ENCODE assay signal across 29 mouse cellular contexts in genomic region chr4:74305315-74306105, GRCm38 (mm10).
A peak's percentile ranks its signal among the peaks of the same experiment; 100 is the strongest.
DNase-seq lines count a peak whose midpoint lies in the region; ATAC-seq and TF ChIP-seq lines count a peak whose summit lies in the region.
"Had no signal": no experiment of that assay in that cellular context is flagged by ENCODE, and none has a peak within 500 bp of the region (broad histone marks: within the 10 kb centered on the region; RNA-seq: fewer than 3 reads in every experiment).

No protein-coding gene starts in this region.

- H3K9me3 ChIP-seq in lung, postnatal 0 days (ENCODE audit: low read length) = no peaks in the 10 kb centered on the region
- H3K9me3 ChIP-seq in hindbrain, embryonic 12.5 days (replicated peaks) = no peaks in the 10 kb centered on the region
- H3K9me3 ChIP-seq: embryonic facial prominence, embryonic 10.5 days; embryonic facial prominence, embryonic 13.5 days; forebrain, embryonic 12.5 days; forebrain, embryonic 15.5 days; heart, embryonic 10.5 days; hindbrain, embryonic 10.5 days had no signal

- TF ChIP-seq POLR2A in bone marrow macrophage, adult 2 months (IDR thresholded peaks at IDR 0.05; ENCODE audit: borderline replicate concordance, low read depth, low read length) = no peak

- no peak for TF ChIP-seq CTCF in lung, postnatal 0 days (IDR thresholded peaks at IDR 0.05)
- no peak for TF ChIP-seq CTCF in bone marrow macrophage, adult 2 months (IDR thresholded peaks at IDR 0.05; ENCODE audit: low read depth, low read length)

- no peaks in the 10 kb centered on the region for H3K36me3 ChIP-seq in lung, postnatal 0 days (ENCODE audit: insufficient read depth, low read length)
- no peaks in the 10 kb centered on the region for H3K36me3 ChIP-seq in macrophage (ENCODE audit: inconsistent target)
- no peaks in the 10 kb centered on the region for H3K36me3 ChIP-seq in hindbrain, embryonic 12.5 days
- H3K36me3 ChIP-seq: embryonic facial prominence, embryonic 10.5 days; embryonic facial prominence, embryonic 13.5 days; forebrain, embryonic 12.5 days; forebrain, embryonic 15.5 days; heart, embryonic 10.5 days; hindbrain, embryonic 10.5 days had no signal

- no peak for TF ChIP-seq EP300 in lung, postnatal 0 days (IDR thresholded peaks at IDR 0.05)

- H3K4me1 ChIP-seq in lung, postnatal 0 days (ENCODE audit: insufficient read depth, low read depth, low read length) = no peaks in the 10 kb centered on the region
- H3K4me1 ChIP-seq in bone marrow macrophage, adult 2 months (ENCODE audit: control insufficient read depth, insufficient read depth, low read length) = peaks cover 3% of the 10 kb centered on the region
- H3K4me1 ChIP-seq in hindbrain, embryonic 12.5 days = no peaks in the 10 kb centered on the region
- H3K4me1 ChIP-seq: embryonic facial prominence, embryonic 10.5 days; embryonic facial prominence, embryonic 13.5 days; forebrain, embryonic 12.5 days; forebrain, embryonic 15.5 days; heart, embryonic 10.5 days; hindbrain, embryonic 10.5 days had no signal

- no peak for ATAC-seq in lung, postnatal 0 days
- no peak for ATAC-seq in hindbrain, embryonic 12.5 days (ENCODE audit: low FRiP score)
- ATAC-seq: forebrain, embryonic 15.5 days; hindbrain, postnatal 0 days; inflammation-experienced regulatory T-cells, adult 6 months had no signal

- WGBS in lung, postnatal 0 days = 83% methylated on average over 5 of the region's 5 CpGs
- 42% methylated on average over 5 of the region's 5 CpGs for WGBS in macrophage (ENCODE audit: missing documents)
- 98% methylated on average over 5 of the region's 5 CpGs for WGBS in hindbrain, embryonic 12.5 days

- no peak overlapping the region for H3K4me2 ChIP-seq in lung, postnatal 0 days (replicated peaks; ENCODE audit: low read depth, low read length)
- no peak overlapping the region for H3K4me2 ChIP-seq in hindbrain, embryonic 12.5 days (replicated peaks)
- H3K4me2 ChIP-seq: embryonic facial prominence, embryonic 13.5 days; forebrain, embryonic 12.5 days; forebrain, embryonic 15.5 days; hindbrain, embryonic 14.5 days had no signal

- no peaks in the 10 kb centered on the region for H3K27me3 ChIP-seq in lung, postnatal 0 days (replicated peaks; ENCODE audit: insufficient read depth, low read length)
- no peaks in the 10 kb centered on the region for H3K27me3 ChIP-seq in hindbrain, embryonic 12.5 days
- H3K27me3 ChIP-seq: embryonic facial prominence, embryonic 13.5 days; forebrain, embryonic 12.5 days; forebrain, embryonic 15.5 days had no signal

- H3K27ac ChIP-seq in lung, postnatal 0 days (ENCODE audit: low read length) = no peak overlapping the region
- H3K27ac ChIP-seq in bone marrow macrophage, adult 2 months (ENCODE audit: insufficient read depth, low read depth, low read length) = peak overlapping the region; percentile 36
- H3K27ac ChIP-seq in macrophage = peak overlapping the region; percentile 10; the same call in 1 of the 2 replicates
- H3K27ac ChIP-seq in hindbrain, embryonic 12.5 days = no peak overlapping the region
- H3K27ac ChIP-seq: embryonic facial prominence, embryonic 10.5 days; embryonic facial prominence, embryonic 13.5 days; forebrain, embryonic 12.5 days; forebrain, embryonic 15.5 days; heart, adult 2 months; heart, embryonic 10.5 days; hindbrain, embryonic 10.5 days; hindbrain, embryonic 14.5 days; hindbrain, postnatal 0 days had no signal

- no peak overlapping the region for H3K4me3 ChIP-seq in lung, postnatal 0 days (ENCODE audit: low read depth, low read length)
- H3K4me3 ChIP-seq in bone marrow macrophage, adult 2 months (ENCODE audit: insufficient read depth, low read length) = no peak overlapping the region
- no peak overlapping the region for H3K4me3 ChIP-seq in macrophage (ENCODE audit: inconsistent target)
- no peak overlapping the region for H3K4me3 ChIP-seq in hindbrain, embryonic 12.5 days
- H3K4me3 ChIP-seq: embryonic facial prominence, embryonic 10.5 days; embryonic facial prominence, embryonic 13.5 days; erythroblast, embryonic 14.5 days; forebrain, embryonic 12.5 days; forebrain, embryonic 15.5 days; heart, adult 2 months; heart, embryonic 10.5 days; hindbrain, embryonic 10.5 days had no signal

- H3K79me2 ChIP-seq in macrophage (ENCODE audit: inconsistent target) = 0 out of 2 replicates have a peak, but pooled peaks cover 4% of the 10 kb centered on the region

- peak; percentile 10 for DNase-seq in lung, postnatal 0 days (ENCODE audit: low spot score)
- DNase-seq in lung, postnatal 4 days = no peak
- DNase-seq in 416B (ENCODE audit: low read depth) = peak; percentile 53
- DNase-seq in kidney, postnatal 36 days = no peak
- no peak for DNase-seq in ovary, adult 18-20 months (ENCODE audit: low spot score)
- DNase-seq: adrenal gland, adult 2 months; adrenal gland, postnatal 25 days; B cell, adult 2 months; cerebellum, adult 11 months; cerebellum, adult 2 months; cerebellum, adult 9-11 months; cerebellum, postnatal 25 days; embryo, embryonic 11 days; gastrocnemius, postnatal 25 days; heart, adult 2 months; heart, postnatal 36 days had no signal

- no peak overlapping the region for H3K9ac ChIP-seq in lung, postnatal 0 days (replicated peaks; ENCODE audit: low read depth)
- no peak overlapping the region for H3K9ac ChIP-seq in hindbrain, embryonic 12.5 days
- H3K9ac ChIP-seq: embryonic facial prominence, embryonic 13.5 days; forebrain, embryonic 12.5 days; forebrain, embryonic 15.5 days; hindbrain, embryonic 14.5 days had no signal

Comparison
In these comparisons a context has a peak if more than half of its experiments do, and no peak if none do; other contexts are left out.
1. DNase-seq: peak in lung, postnatal 0 days (single experiment) and 416B (single experiment); none in lung, postnatal 4 days (0 of 2), kidney, postnatal 36 days (0 of 2) and ovary, adult 18-20 months (single experiment).
2. H3K27ac ChIP-seq: peak in bone marrow macrophage, adult 2 months (single experiment) and macrophage (single experiment); none in lung, postnatal 0 days (single experiment) and hindbrain, embryonic 12.5 days (single experiment).